Mouse (Mus musculus) thymus, postnatal 10 days (tissue): Measurements from ENCODE around the gene Nphs1.
A peak's percentile ranks its signal among the peaks of the same experiment; 100 is the strongest.

Experiments used
- DNase-seq, 2 experiments: peaks; one replicate each; pipeline ENCODE4 v3.0.0; 2021; ENCODE audit warnings: low spot score in 2 of 2

The Nphs1 gene

GRCm38 (mm10) chr7:30457629-30458330, at the start of gene Nphs1, which contains the start of gene Kirrel2:
Nphs1 (plus strand) TSS chr7:30458315.
Kirrel2 (minus strand) TSS chr7:30457690.
- no peak for DNase-seq

GRCm38 (mm10) chr7:30408639-30409038, 49.5 kb upstream of the Nphs1 start:
- no peak for DNase-seq

- peak in 1 of 2 experiments; percentile 34 for DNase-seq
Measured at GRCm38 (mm10) chr7:30409789-30410188, 48.3 kb upstream of the Nphs1 start.

- DNase-seq, result no peak
Measured at GRCm38 (mm10) chr7:30411023-30411422, 47.1 kb upstream of the Nphs1 start.

GRCm38 (mm10) chr7:30412735-30413147, 45.4 kb upstream of the Nphs1 start:
- peak; percentile 32 to 51 for DNase-seq

GRCm38 (mm10) chr7:30413596-30413995, 44.5 kb upstream of the Nphs1 start, which contains the start of gene Tyrobp:
Tyrobp (plus strand) TSS chr7:30413760.
- no peak for DNase-seq

- DNase-seq, result peak; percentile 47
Measured at GRCm38 (mm10) chr7:30417856-30418255, 40.3 kb upstream of the Nphs1 start.

- DNase-seq, result peak; percentile 51 to 52
Measured at GRCm38 (mm10) chr7:30419561-30420499, 38.3 kb upstream of the Nphs1 start, which contains the start of gene Hcst. Hcst (minus strand) TSS chr7:30419854.

GRCm38 (mm10) chr7:30420673-30421072, 37.4 kb upstream of the Nphs1 start:
- DNase-seq, result no peak

- peak; percentile 88 to 91 for DNase-seq
Measured at GRCm38 (mm10) chr7:30421175-30421889, 36.8 kb upstream of the Nphs1 start, which contains the start of gene Nfkbid. Nfkbid (plus strand) TSS chr7:30421732.

GRCm38 (mm10) chr7:30421890-30422435, 36.2 kb upstream of the Nphs1 start:
- peak; percentile 93 to 95 for DNase-seq

- DNase-seq, result peak in 1 of 2 experiments; percentile 29
Measured at GRCm38 (mm10) chr7:30422560-30422959, 35.6 kb upstream of the Nphs1 start.

GRCm38 (mm10) chr7:30423071-30423641, 35.0 kb upstream of the Nphs1 start:
- peak; percentile 52 to 56 for DNase-seq

GRCm38 (mm10) chr7:30429327-30429726, 28.8 kb upstream of the Nphs1 start:
- no peak for DNase-seq

GRCm38 (mm10) chr7:30430191-30430590, 27.9 kb upstream of the Nphs1 start:
- DNase-seq, result no peak

- DNase-seq, result peak; percentile 49 to 70
Measured at GRCm38 (mm10) chr7:30431793-30432192, 26.3 kb upstream of the Nphs1 start.

- DNase-seq, result peak in 1 of 2 experiments; percentile 43
Measured at GRCm38 (mm10) chr7:30434238-30434637, 23.9 kb upstream of the Nphs1 start.

- DNase-seq, result no peak
Measured at GRCm38 (mm10) chr7:30434701-30435100, 23.4 kb upstream of the Nphs1 start.

- no peak for DNase-seq
Measured at GRCm38 (mm10) chr7:30435156-30435555, 23.0 kb upstream of the Nphs1 start.

- no peak for DNase-seq
Measured at GRCm38 (mm10) chr7:30436879-30437278, 21.2 kb upstream of the Nphs1 start.

- no peak for DNase-seq
Measured at GRCm38 (mm10) chr7:30439734-30440133, 18.4 kb upstream of the Nphs1 start.
